Mouse (Mus musculus) layer of hippocampus, adult 2 months (tissue): ENCODE results near the gene Adra2a. TPM values are rescaled to one million over a fixed set of nuclear protein-coding genes. Genes with fewer than 3 reads are reported as not detected.
A peak's percentile ranks its signal among the peaks of the same experiment; 100 is the strongest.

ENCODE experiments used
- DNase-seq, 2 experiments: peaks; one replicate each; pipeline ENCODE4 v3.0.0; 2022; ENCODE audit warnings: low spot score in 2 of 2
- H3K27ac ChIP-seq: fragments of 200-600 bp; 2 replicates; pipeline ENCODE4 v1.8.1; 2022
- H3K4me3 ChIP-seq: fragments of 200-600 bp; 2 replicates; pipeline ENCODE4 v1.8.1; 2022; ENCODE audit warnings: mild to moderate bottlenecking
- CTCF ChIP-seq: fragments of 200-600 bp; conservative IDR thresholded peaks from 2 replicates; pipeline ENCODE4 v1.8.1; 2022; ENCODE audit warnings: antibody characterized with exemption, mild to moderate bottlenecking, moderate library complexity
- total RNA-seq, 2 experiments: library from RNA; stranded (reverse); gene quantifications; 2 replicates each; pipeline ENCODE4 v1.2.3; 2021

Adra2a gene
- total RNA-seq, 2 experiments from 2014 or later = 10.3 to 12.0 TPM

- TF ChIP-seq CTCF = peak; percentile 27; the same call in 1 of the 2 replicates
- no peak overlapping the region for H3K27ac ChIP-seq
- peak overlapping the region; percentile 76 for H3K4me3 ChIP-seq
- DNase-seq = no peak
Measured at GRCm38 (mm10) chr19:54046684-54047070, 2.7 kb downstream of the Adra2a start.

- peak overlapping the region; percentile 76 for H3K4me3 ChIP-seq
- DNase-seq = no peak
- no peak overlapping the region for H3K27ac ChIP-seq
- TF ChIP-seq CTCF = no peak
Measured at GRCm38 (mm10) chr19:54047386-54048050, 3.6 kb downstream of the Adra2a start.

GRCm38 (mm10) chr19:54048161-54048885, 4.4 kb downstream of the Adra2a start:
- no peak for DNase-seq
- no peak overlapping the region for H3K27ac ChIP-seq
- no peak overlapping the region for H3K4me3 ChIP-seq
- no peak for TF ChIP-seq CTCF

GRCm38 (mm10) chr19:54051651-54052050, 7.7 kb downstream of the Adra2a start:
- H3K27ac ChIP-seq = no peak overlapping the region
- no peak for DNase-seq
- H3K4me3 ChIP-seq = no peak overlapping the region
- no peak for TF ChIP-seq CTCF

GRCm38 (mm10) chr19:54055845-54056244, 11.9 kb downstream of the Adra2a start:
- TF ChIP-seq CTCF = no peak

GRCm38 (mm10) chr19:54068447-54068846, 24.5 kb downstream of the Adra2a start:
- no peak overlapping the region for H3K27ac ChIP-seq
- DNase-seq = no peak
- H3K4me3 ChIP-seq = no peak overlapping the region
- TF ChIP-seq CTCF = no peak

More at GRCm38 (mm10) chr19:54055845-54056244, 11.9 kb downstream of the Adra2a start:
- no peak overlapping the region for H3K4me3 ChIP-seq
- no peak overlapping the region for H3K27ac ChIP-seq
- no peak for DNase-seq

- Histone ChIP-seq H3K27ac (no peak overlapping the region), H3K4me3 (no peak overlapping the region)
- TF ChIP-seq CTCF = no peak
- no peak for DNase-seq
Measured at GRCm38 (mm10) chr19:54070521-54070920, 26.6 kb downstream of the Adra2a start.

- no peak for DNase-seq
- no peak overlapping the region for H3K27ac ChIP-seq
- TF ChIP-seq CTCF = no peak
- no peak overlapping the region for H3K4me3 ChIP-seq
Measured at GRCm38 (mm10) chr19:54072233-54072800, 28.4 kb downstream of the Adra2a start.

- DNase-seq = no peak
- TF ChIP-seq CTCF = no peak
Measured at GRCm38 (mm10) chr19:54076362-54077349, 32.7 kb downstream of the Adra2a start.

GRCm38 (mm10) chr19:54081303-54081702, 37.4 kb downstream of the Adra2a start:
- no peak for TF ChIP-seq CTCF
- DNase-seq = no peak
- H3K4me3 ChIP-seq = no peak overlapping the region
- H3K27ac ChIP-seq = no peak overlapping the region

More at GRCm38 (mm10) chr19:54076362-54077349, 32.7 kb downstream of the Adra2a start:
- Histone ChIP-seq H3K27ac (no peak overlapping the region), H3K4me3 (no peak overlapping the region)

GRCm38 (mm10) chr19:54081716-54082165, 37.8 kb downstream of the Adra2a start:
- no peak overlapping the region for H3K4me3 ChIP-seq
- H3K27ac ChIP-seq = no peak overlapping the region
- DNase-seq = no peak
- TF ChIP-seq CTCF = no peak

- no peak overlapping the region for H3K4me3 ChIP-seq
- no peak for TF ChIP-seq CTCF
Measured at GRCm38 (mm10) chr19:54087319-54087718, 43.4 kb downstream of the Adra2a start.

GRCm38 (mm10) chr19:54093599-54093998, 49.6 kb downstream of the Adra2a start:
- DNase-seq = no peak
- no peak for TF ChIP-seq CTCF
- Histone ChIP-seq H3K4me3 (no peak overlapping the region), H3K27ac (no peak overlapping the region)

More at GRCm38 (mm10) chr19:54087319-54087718, 43.4 kb downstream of the Adra2a start:
- DNase-seq = no peak
- H3K27ac ChIP-seq = no peak overlapping the region
